Mouse (Mus musculus) myocyte (in vitro differentiated cells): ENCODE measurements around the gene Naa35.

Experiments used
- CEBPB ChIP-seq: IDR thresholded peaks from 2 replicates; pipeline ENCODE4 v1.6.1; 2011; ENCODE audit warnings: mild to moderate bottlenecking, moderate library complexity; ENCODE audit not compliant: poor library complexity, insufficient read depth, severe bottlenecking
- MAX ChIP-seq: IDR thresholded peaks from one replicate; pipeline ENCODE4 v1.6.1; 2011; ENCODE audit warnings: low read depth, mild to moderate bottlenecking, control low read depth
- MYOD1 ChIP-seq, 3 experiments: IDR thresholded peaks; one replicate each; pipeline ENCODE4 v1.6.1; 2011; ENCODE audit warnings: control low read depth in 2 of 3, low read depth in 2 of 3, mild to moderate bottlenecking in 2 of 3, moderate library complexity in 1 of 3; ENCODE audit not compliant: insufficient read length in 2 of 3, control insufficient read depth in 1 of 3
- POLR2A ChIP-seq: IDR thresholded peaks from one replicate; pipeline ENCODE4 v1.6.1; 2011; ENCODE audit warnings: low read depth, mild to moderate bottlenecking, control low read depth, moderate library complexity; ENCODE audit not compliant: insufficient read length
- POLR2AphosphoS2 ChIP-seq: IDR thresholded peaks from one replicate; pipeline ENCODE4 v1.6.1; 2011; ENCODE audit warnings: low read depth, control low read depth; ENCODE audit not compliant: insufficient read length
- TCF12 ChIP-seq: IDR thresholded peaks from one replicate; pipeline ENCODE4 v1.6.1; 2011; ENCODE audit warnings: mild to moderate bottlenecking, control low read depth; ENCODE audit not compliant: poor library complexity, insufficient read depth, severe bottlenecking
- TCF3 ChIP-seq: IDR thresholded peaks from one replicate; pipeline ENCODE4 v1.6.1; 2011; ENCODE audit warnings: low read depth, control low read depth; ENCODE audit not compliant: insufficient read length

DNA sequence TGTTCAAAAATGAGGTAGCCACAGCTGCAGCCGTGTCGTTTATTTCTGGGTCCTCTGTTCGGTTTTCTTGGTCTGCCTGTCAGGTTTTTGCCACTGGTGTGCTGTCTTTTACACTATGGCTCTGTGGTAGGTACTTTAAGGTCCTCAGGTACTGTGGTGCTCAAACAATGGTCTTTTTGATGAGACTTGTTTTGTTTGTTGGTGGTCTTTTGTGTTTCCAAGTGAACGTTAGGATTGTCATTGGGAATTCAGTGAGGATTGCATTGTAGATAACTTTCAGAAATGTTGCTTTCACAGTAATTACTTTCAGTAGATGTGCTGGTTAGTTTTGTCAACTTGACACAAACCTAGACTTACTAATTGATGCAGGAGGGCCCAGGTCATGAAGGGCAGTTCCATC lies 4.6 kb downstream of the Naa35 start:
- no peak for TF ChIP-seq CEBPB
- TF ChIP-seq POLR2A = no peak
- TF ChIP-seq MYOD1 (IDR thresholded peaks at IDR 0.05; ENCODE audit: control insufficient read depth in 1 of 3, insufficient read length in 2 of 3, low read depth in 2 of 3) = no peak
- no peak for TF ChIP-seq MAX
- TF ChIP-seq TCF12 = no peak
- no peak for TF ChIP-seq POLR2AphosphoS2
- no peak for TF ChIP-seq TCF3
